Mouse (Mus musculus) lung, adult 2 months (tissue): ENCODE measurements around the gene Speer4e.
"Not testable (repeated sequence)": the region's sequence is repeated elsewhere in the genome, so short reads cannot be mapped to it uniquely, and the experiment has no call there.

Source experiments
- CTCF ChIP-seq: fragments of 200-500 bp; IDR thresholded peaks from 2 replicates; pipeline ENCODE4 v1.5.1; 2011; ENCODE audit warnings: mild to moderate bottlenecking, low read length, control low read depth; ENCODE audit not compliant: insufficient read depth
- POLR2A ChIP-seq: fragments of 200-500 bp; IDR thresholded peaks from 2 replicates; pipeline ENCODE4 v1.6.1; 2011; ENCODE audit warnings: low read depth, mild to moderate bottlenecking, control low read depth, low read length, borderline replicate concordance; ENCODE audit errors: extremely low read depth

GRCm38 (mm10) chr5:14952749-14953148, 14.5 kb upstream of the Speer4e start:
- not testable (repeated sequence) for TF ChIP-seq CTCF, POLR2A
